Mouse (Mus musculus): Measurements from ENCODE around the gene Chn2. TPM values are rescaled to one million over a fixed set of nuclear protein-coding genes. Genes with fewer than 3 reads are reported as not detected.
A peak's percentile ranks its signal among the peaks of the same experiment; 100 is the strongest.

The Chn2 gene
- polyA plus RNA-seq, 1 experiment from 2014 or later: 9.4 TPM

- no peak overlapping the region for H3K4me3 ChIP-seq (ENCODE audit: low read length)
- peak overlapping the region; percentile 71 for H3K27ac ChIP-seq (ENCODE audit: low read length)
- H3K9ac ChIP-seq (ENCODE audit: low read length): no peak overlapping the region
- ATAC-seq (ENCODE audit: low read depth): no peak
- H3K4me1 ChIP-seq (replicated peaks; ENCODE audit: control insufficient read depth, insufficient read depth, low read length): peaks cover 21% of the 10 kb centered on the region
- no peaks in the 10 kb centered on the region for H3K36me3 ChIP-seq (ENCODE audit: control insufficient read depth, insufficient read depth, low read length)
- no peaks in the 10 kb centered on the region for H3K27me3 ChIP-seq (ENCODE audit: control insufficient read depth, insufficient read depth, low read depth, low read length)
- no peak overlapping the region for H3K4me2 ChIP-seq (ENCODE audit: low read depth, low read length)
- WGBS: 15% methylated on average over 2 of the region's 2 CpGs
- H3K9me3 ChIP-seq (ENCODE audit: control insufficient read depth, low read length): no peaks in the 10 kb centered on the region
These were observed 21.3 kb upstream of the Chn2 start for GRCm38 (mm10) chr6:54018038-54018437.

- Histone ChIP-seq H3K4me1 (replicated peaks; ENCODE audit: control insufficient read depth, insufficient read depth, low read length) (peaks cover 21% of the 10 kb centered on the region), H3K9ac (ENCODE audit: low read length) (no peak overlapping the region), H3K4me3 (ENCODE audit: low read length) (no peak overlapping the region), H3K36me3 (ENCODE audit: control insufficient read depth, insufficient read depth, low read length) (no peaks in the 10 kb centered on the region), H3K4me2 (ENCODE audit: low read depth, low read length) (no peak overlapping the region), H3K9me3 (ENCODE audit: control insufficient read depth, low read length) (no peaks in the 10 kb centered on the region), H3K27ac (ENCODE audit: low read length) (peak overlapping the region; percentile 61), H3K27me3 (ENCODE audit: control insufficient read depth, insufficient read depth, low read depth, low read length) (no peaks in the 10 kb centered on the region)
- WGBS: 51% methylated on average over 5 of the region's 5 CpGs
- ATAC-seq (ENCODE audit: low read depth): peak; percentile 97
These were observed 20.5 kb upstream of the Chn2 start for GRCm38 (mm10) chr6:54018861-54019260.

GRCm38 (mm10) chr6:54021123-54021789 is 18.1 kb upstream of the Chn2 start:
- no peak overlapping the region for H3K9ac ChIP-seq (ENCODE audit: low read length)
- no peak overlapping the region for H3K4me2 ChIP-seq (ENCODE audit: low read depth, low read length)
- H3K27me3 ChIP-seq (ENCODE audit: control insufficient read depth, insufficient read depth, low read depth, low read length): no peaks in the 10 kb centered on the region
- no peaks in the 10 kb centered on the region for H3K9me3 ChIP-seq (ENCODE audit: control insufficient read depth, low read length)
- peak overlapping the region; percentile 36; the same call in 1 of the 2 replicates for H3K27ac ChIP-seq (ENCODE audit: low read length)
- H3K4me1 ChIP-seq (replicated peaks; ENCODE audit: control insufficient read depth, insufficient read depth, low read length): peaks cover 21% of the 10 kb centered on the region
- H3K36me3 ChIP-seq (ENCODE audit: control insufficient read depth, insufficient read depth, low read length): no peaks in the 10 kb centered on the region
- WGBS: 57% methylated on average over 15 of the region's 15 CpGs
- ATAC-seq (ENCODE audit: low read depth): peak; percentile 32
- H3K4me3 ChIP-seq (ENCODE audit: low read length): no peak overlapping the region

DNA sequence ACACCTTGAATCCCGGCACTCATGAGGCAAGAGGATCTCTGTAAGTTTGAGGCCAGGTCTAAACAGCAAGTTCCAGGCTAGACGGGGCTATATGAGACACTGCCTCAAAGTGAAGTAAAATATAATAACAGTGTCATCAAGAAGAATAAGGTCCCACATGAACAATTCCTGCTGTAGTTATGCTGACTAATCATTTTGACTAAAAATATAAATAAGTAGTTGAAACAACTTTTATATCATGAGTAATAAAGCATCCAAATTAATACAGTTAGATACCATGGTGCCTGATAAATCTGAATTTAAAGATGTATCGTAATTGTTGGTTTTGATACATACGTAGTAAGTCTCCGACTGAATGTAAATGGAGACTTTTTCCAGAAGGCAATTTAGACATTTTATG is 15.5 kb upstream of the Chn2 start:
- ATAC-seq (ENCODE audit: low read depth): no peak
- Histone ChIP-seq H3K27ac (ENCODE audit: low read length) (no peak overlapping the region), H3K4me1 (replicated peaks; ENCODE audit: control insufficient read depth, insufficient read depth, low read length) (peaks cover 9% of the 10 kb centered on the region), H3K9me3 (ENCODE audit: control insufficient read depth, low read length) (0 out of 2 replicates have a peak, but pooled peaks cover 5% of the 10 kb centered on the region), H3K4me3 (ENCODE audit: low read length) (no peak overlapping the region), H3K4me2 (ENCODE audit: low read depth, low read length) (no peak overlapping the region), H3K36me3 (ENCODE audit: control insufficient read depth, insufficient read depth, low read length) (no peaks in the 10 kb centered on the region), H3K27me3 (ENCODE audit: control insufficient read depth, insufficient read depth, low read depth, low read length) (no peaks in the 10 kb centered on the region), H3K9ac (ENCODE audit: low read length) (no peak overlapping the region)
- 82% methylated on average over 5 of the region's 5 CpGs for WGBS

DNA sequence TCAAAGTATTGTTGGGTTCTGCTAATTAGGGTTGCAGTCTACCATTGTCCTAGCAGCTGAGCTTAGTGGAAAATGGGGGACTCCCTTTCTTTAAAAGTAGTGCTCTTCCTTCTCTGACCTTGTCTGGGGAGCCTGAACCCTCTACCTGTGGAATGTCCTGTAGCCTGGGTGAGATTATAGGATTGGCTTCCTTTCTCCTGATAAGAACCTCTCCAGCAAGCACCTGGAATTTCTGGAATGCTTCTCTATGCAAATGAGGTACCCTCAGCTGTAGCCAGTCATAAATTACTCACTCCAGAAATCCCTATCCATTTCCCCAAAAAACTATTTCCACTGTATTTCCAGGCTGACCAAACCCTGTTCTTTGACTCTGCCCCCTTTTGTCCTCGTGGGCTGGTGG is 10.6 kb upstream of the Chn2 start:
- H3K4me1 ChIP-seq (replicated peaks; ENCODE audit: control insufficient read depth, insufficient read depth, low read length): peaks cover 15% of the 10 kb centered on the region
- H3K9ac ChIP-seq (ENCODE audit: low read length): no peak overlapping the region
- 31% methylated on average over 1 of the region's 1 CpGs for WGBS
- no peaks in the 10 kb centered on the region for H3K36me3 ChIP-seq (ENCODE audit: control insufficient read depth, insufficient read depth, low read length)
- 0 out of 2 replicates have a peak, but pooled peaks cover 5% of the 10 kb centered on the region for H3K9me3 ChIP-seq (ENCODE audit: control insufficient read depth, low read length)
- H3K27ac ChIP-seq (ENCODE audit: low read length): no peak overlapping the region
- no peaks in the 10 kb centered on the region for H3K27me3 ChIP-seq (ENCODE audit: control insufficient read depth, insufficient read depth, low read depth, low read length)
- ATAC-seq (ENCODE audit: low read depth): peak; percentile 49; the same call in 1 of the 2 replicates
- H3K4me2 ChIP-seq (ENCODE audit: low read depth, low read length): no peak overlapping the region
- no peak overlapping the region for H3K4me3 ChIP-seq (ENCODE audit: low read length)

DNA sequence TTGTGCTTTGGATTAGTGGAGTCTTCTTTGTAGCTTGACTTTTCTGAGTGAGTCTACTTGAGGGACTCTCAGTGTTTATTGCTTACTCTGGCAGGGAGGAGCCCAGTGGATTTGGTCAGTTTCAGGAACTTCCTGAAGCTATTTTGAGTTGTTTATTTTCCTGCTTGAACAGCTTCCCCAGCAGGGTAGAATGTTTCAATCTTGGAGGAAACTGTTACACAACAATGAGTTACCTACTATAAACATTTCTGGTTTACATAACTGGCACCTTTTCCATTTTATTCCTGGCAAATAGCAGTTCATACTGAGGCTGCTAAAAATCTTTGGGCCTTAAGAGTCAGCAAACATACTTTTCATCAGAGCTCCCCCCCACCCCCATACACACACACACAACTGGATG is 9.0 kb upstream of the Chn2 start:
- peak; percentile 52 for ATAC-seq (ENCODE audit: low read depth)
- H3K27ac ChIP-seq (ENCODE audit: low read length): peak overlapping the region; percentile 17; the same call in 1 of the 2 replicates
- H3K36me3 ChIP-seq (ENCODE audit: control insufficient read depth, insufficient read depth, low read length): no peaks in the 10 kb centered on the region
- no peak overlapping the region for H3K4me2 ChIP-seq (ENCODE audit: low read depth, low read length)
- H3K4me3 ChIP-seq (ENCODE audit: low read length): no peak overlapping the region
- no peaks in the 10 kb centered on the region for H3K27me3 ChIP-seq (ENCODE audit: control insufficient read depth, insufficient read depth, low read depth, low read length)
- H3K9me3 ChIP-seq (ENCODE audit: control insufficient read depth, low read length): 0 out of 2 replicates have a peak, but pooled peaks cover 5% of the 10 kb centered on the region
- no peak overlapping the region for H3K9ac ChIP-seq (ENCODE audit: low read length)
- peaks cover 17% of the 10 kb centered on the region for H3K4me1 ChIP-seq (replicated peaks; ENCODE audit: control insufficient read depth, insufficient read depth, low read length)

DNA sequence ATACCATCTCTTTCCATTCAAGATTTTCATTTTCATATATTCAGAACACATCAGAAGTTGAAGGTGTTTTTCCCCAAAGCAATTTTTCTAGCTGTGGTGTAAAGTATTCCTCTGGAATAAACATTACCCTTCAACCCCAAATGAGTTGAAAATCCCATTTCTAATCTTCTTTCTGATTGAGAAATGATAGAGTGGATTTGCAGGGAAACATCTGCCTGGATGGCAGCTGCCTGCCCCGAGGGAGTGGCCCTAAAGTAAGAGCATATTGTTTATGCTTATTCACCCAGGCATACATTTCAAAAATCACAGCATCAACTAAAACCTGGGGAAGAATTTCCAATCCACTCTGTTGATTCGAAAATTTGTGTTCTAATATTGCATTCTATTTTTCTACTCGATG is 8.6 kb upstream of the Chn2 start:
- Histone ChIP-seq H3K4me1 (replicated peaks; ENCODE audit: control insufficient read depth, insufficient read depth, low read length) (peaks cover 17% of the 10 kb centered on the region), H3K27me3 (ENCODE audit: control insufficient read depth, insufficient read depth, low read depth, low read length) (no peaks in the 10 kb centered on the region), H3K9me3 (ENCODE audit: control insufficient read depth, low read length) (0 out of 2 replicates have a peak, but pooled peaks cover 5% of the 10 kb centered on the region), H3K4me2 (ENCODE audit: low read depth, low read length) (no peak overlapping the region), H3K4me3 (ENCODE audit: low read length) (no peak overlapping the region), H3K36me3 (ENCODE audit: control insufficient read depth, insufficient read depth, low read length) (no peaks in the 10 kb centered on the region), H3K27ac (ENCODE audit: low read length) (no peak overlapping the region), H3K9ac (ENCODE audit: low read length) (no peak overlapping the region)
- peak; percentile 49 for ATAC-seq (ENCODE audit: low read depth)
- WGBS: 55% methylated on average over 3 of the region's 3 CpGs

DNA sequence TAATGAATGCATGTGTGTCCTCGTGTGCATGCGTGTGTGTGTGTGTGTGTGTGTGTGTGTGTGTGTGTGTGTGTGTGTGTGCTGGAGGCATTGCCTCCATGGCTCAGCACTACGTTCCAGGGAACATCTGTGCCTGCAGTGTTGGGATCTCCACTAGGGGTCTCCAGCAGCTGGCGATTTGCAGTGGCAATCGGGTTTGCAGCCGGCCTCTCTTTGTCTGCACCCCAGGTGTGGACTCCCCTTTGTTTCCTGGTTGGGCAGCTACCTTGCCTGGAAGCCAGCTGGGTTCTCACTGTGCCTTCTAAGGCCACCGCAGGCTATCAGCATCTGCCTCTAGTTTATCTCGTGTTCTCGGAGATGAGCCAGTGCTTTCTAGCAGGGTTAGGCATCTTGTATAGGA is 4.9 kb upstream of the Chn2 start:
- ATAC-seq (ENCODE audit: low read depth): peak; percentile 17; the same call in 1 of the 2 replicates
- Histone ChIP-seq H3K27me3 (ENCODE audit: control insufficient read depth, insufficient read depth, low read depth, low read length) (peaks cover 6% of the 10 kb centered on the region; the same call in 1 of the 2 replicates), H3K9ac (ENCODE audit: low read length) (no peak overlapping the region; the same call in 1 of the 2 replicates), H3K9me3 (ENCODE audit: control insufficient read depth, low read length) (no peaks in the 10 kb centered on the region), H3K4me3 (ENCODE audit: low read length) (peak overlapping the region; percentile 26; the same call in 1 of the 2 replicates), H3K36me3 (ENCODE audit: control insufficient read depth, insufficient read depth, low read length) (no peaks in the 10 kb centered on the region), H3K4me2 (ENCODE audit: low read depth, low read length) (peak overlapping the region; percentile 50), H3K27ac (ENCODE audit: low read length) (no peak overlapping the region), H3K4me1 (replicated peaks; ENCODE audit: control insufficient read depth, insufficient read depth, low read length) (peaks cover 23% of the 10 kb centered on the region)
- 7% methylated on average over 9 of the region's 9 CpGs for WGBS

DNA sequence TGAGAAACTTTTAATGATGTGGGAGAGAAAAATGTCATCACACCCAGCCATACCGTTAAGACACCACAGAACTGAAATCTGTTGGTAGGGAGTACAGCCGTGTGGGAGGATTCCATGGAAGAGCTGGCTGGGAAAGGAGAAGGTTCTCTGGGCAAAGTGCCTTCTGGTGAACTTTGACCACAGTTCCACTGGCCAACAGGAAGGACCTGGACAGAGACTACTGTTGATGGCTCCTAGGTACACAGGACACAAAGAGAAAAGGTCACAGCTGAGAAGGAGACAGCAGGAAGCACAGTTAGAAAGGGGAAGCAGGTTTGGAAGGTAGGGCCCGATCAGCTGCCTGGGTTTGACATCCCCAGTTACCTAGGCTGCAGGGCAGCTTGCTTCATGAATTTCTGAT is 3.8 kb upstream of the Chn2 start:
- Histone ChIP-seq H3K9me3 (ENCODE audit: control insufficient read depth, low read length) (no peaks in the 10 kb centered on the region), H3K27me3 (ENCODE audit: control insufficient read depth, insufficient read depth, low read depth, low read length) (peaks cover 6% of the 10 kb centered on the region; the same call in 1 of the 2 replicates), H3K9ac (ENCODE audit: low read length) (no peak overlapping the region), H3K27ac (ENCODE audit: low read length) (no peak overlapping the region), H3K4me3 (ENCODE audit: low read length) (no peak overlapping the region), H3K36me3 (ENCODE audit: control insufficient read depth, insufficient read depth, low read length) (no peaks in the 10 kb centered on the region), H3K4me2 (ENCODE audit: low read depth, low read length) (no peak overlapping the region), H3K4me1 (replicated peaks; ENCODE audit: control insufficient read depth, insufficient read depth, low read length) (peaks cover 23% of the 10 kb centered on the region)
- WGBS: 69% methylated on average over 3 of the region's 3 CpGs
- ATAC-seq (ENCODE audit: low read depth): no peak
